Mouse (Mus musculus): ENCODE measurements around the gene Nr1h3.

GRCm38 (mm10) chr2:91183148-91183513 is 19.5 kb downstream of the Nr1h3 start:
- no peak for TF ChIP-seq CTCF (IDR thresholded peaks at IDR 0.05; ENCODE audit: insufficient read depth, low read length)
- TF ChIP-seq POLR2A (IDR thresholded peaks at IDR 0.05; ENCODE audit: borderline replicate concordance, extremely low read depth, low read depth, low read length): 0 out of 2 replicates have a peak, but pooled peaks have one; percentile 3

All from lung, adult 2 months (tissue).